Mouse (Mus musculus): Measurements from ENCODE around the gene Agtr1b. TPM values are rescaled to one million over a fixed set of nuclear protein-coding genes. Genes with fewer than 3 reads are reported as not detected.

Agtr1b gene
- total RNA-seq (2021) = under 1 TPM in 1 of 2 experiments, not detected in 1; 0.21 TPM
- long read RNA-seq = 0 reads

DNA sequence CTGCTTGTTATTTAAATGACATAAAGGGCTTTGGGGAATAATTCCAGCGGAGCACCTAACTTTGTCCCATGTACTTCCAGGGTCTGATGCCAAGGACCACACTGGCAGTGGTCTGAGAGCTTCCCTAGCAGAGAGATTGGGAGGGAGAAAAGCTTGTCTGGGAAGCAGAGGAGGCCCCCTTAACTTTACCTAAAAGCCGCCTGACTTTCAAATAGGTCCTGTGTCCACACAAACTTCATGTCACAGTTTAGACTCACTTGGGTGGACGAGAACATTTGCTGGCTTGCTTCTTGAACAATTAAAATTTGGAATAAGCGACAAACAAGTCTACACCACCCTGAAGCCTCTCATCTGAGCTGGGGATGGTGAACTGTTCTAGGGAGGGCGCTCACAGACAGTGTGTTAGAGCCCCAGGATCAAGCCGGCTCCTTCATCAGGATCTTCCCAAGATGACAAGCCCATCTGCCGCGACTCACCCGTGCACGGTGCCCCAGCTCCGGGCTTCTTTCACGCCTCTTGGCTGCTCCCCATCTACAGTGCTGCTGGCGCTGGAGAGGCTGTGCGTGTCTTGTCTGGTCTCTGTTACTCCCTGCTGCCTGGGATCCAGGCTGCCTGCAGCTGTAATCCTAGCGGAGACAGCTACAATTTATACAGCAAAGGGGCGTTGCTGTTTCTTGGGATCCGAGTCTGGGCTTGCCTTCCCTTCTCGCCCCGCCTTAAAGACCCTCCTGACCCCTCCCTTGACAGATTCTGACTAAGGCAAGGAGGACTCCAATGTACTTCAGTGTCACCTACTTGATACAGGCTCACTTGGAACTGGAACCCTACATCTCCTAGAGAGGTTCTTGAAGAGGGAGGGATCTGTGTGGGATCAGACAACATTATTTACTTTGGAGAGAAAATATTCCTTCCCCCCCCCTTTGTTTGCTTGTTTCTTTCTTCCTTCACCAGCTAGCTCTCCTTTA, at the start of gene Agtr1b:
Gene Agtr1b, minus strand, starts transcription at position 620 of the 965 bp plus-strand sequence.
- DNase-seq (ENCODE audit: low spot score in 2 of 2) = peak; percentile 8 to 17

DNA sequence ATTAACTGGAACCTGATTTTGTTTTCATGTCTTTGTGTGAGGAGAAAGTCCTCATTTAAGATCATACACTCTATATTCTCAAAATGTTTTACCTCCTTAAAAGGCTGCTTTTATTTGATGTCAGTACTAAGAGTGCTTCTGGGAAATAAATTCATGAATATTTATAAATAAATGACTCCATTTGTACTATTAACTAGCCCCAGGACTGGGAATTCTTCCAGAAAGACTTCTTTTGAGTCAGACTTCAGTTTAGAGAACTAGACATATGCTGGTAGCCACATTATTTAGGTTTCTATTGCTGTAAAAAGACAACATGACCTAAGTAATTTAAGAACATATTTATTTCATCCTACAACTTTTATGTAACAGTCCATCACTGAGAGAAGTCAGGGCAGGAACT, 13.4 kb downstream of the Agtr1b start:
- DNase-seq (ENCODE audit: low spot score in 2 of 2) = no peak

DNA sequence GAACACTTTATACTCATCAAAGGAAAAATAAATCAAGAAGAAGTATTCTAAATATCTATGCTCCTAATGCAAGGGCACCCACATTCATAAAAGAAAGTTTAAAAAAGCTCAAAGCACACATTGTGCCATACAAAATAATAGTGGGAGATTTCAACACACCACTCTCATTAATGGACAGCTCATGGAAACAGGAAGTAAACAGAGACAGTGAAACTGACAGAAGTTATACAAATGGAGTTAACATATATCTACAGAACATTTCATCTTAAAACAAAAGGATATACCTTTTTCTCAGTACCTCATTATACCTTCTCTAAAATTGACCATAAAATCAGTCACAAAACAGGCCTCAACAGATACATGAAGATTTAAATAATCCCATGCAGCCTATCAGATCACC, 18.8 kb downstream of the Agtr1b start:
- DNase-seq (ENCODE audit: low spot score in 2 of 2) = no peak

- DNase-seq (ENCODE audit: low spot score in 2 of 2) = no peak
Measured at GRCm38 (mm10) chr3:20340402-20340801, 26.6 kb downstream of the Agtr1b start.

- no peak for DNase-seq (ENCODE audit: low spot score in 2 of 2)
Measured at GRCm38 (mm10) chr3:20334681-20335080, 32.3 kb downstream of the Agtr1b start.

DNA sequence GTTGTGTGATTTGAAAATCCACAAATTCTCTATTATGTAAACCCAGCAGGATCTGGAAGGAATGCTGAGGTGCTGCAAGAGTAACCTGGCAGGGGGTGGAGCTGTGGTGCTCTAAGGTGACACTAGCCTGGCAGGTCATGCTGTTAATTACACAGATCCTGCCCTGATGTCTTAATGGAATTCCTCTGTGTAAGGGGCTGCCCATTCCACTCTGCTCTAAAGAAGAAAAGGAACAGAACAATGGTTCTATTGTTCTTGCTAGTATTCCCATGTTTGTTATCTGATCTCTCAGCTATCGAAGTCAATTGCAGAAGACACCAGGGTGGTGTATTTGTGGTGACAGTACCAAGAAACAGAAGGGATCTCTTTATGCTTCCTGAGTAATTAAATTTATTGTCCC, 49.7 kb downstream of the Agtr1b start:
- no peak for DNase-seq (ENCODE audit: low spot score in 2 of 2)

GRCm38 (mm10) chr3:20309142-20309541, 57.8 kb downstream of the Agtr1b start:
- DNase-seq (ENCODE audit: low spot score in 2 of 2) = no peak

GRCm38 (mm10) chr3:20307256-20307655, 59.7 kb downstream of the Agtr1b start:
- no peak for DNase-seq (ENCODE audit: low spot score in 2 of 2)

- DNase-seq (ENCODE audit: low spot score in 2 of 2) = peak; percentile 6 to 10
Measured at GRCm38 (mm10) chr3:20304758-20305352, 62.1 kb downstream of the Agtr1b start.

GRCm38 (mm10) chr3:20295546-20295945, 71.4 kb downstream of the Agtr1b start:
- DNase-seq (ENCODE audit: low spot score in 2 of 2) = no peak

DNA sequence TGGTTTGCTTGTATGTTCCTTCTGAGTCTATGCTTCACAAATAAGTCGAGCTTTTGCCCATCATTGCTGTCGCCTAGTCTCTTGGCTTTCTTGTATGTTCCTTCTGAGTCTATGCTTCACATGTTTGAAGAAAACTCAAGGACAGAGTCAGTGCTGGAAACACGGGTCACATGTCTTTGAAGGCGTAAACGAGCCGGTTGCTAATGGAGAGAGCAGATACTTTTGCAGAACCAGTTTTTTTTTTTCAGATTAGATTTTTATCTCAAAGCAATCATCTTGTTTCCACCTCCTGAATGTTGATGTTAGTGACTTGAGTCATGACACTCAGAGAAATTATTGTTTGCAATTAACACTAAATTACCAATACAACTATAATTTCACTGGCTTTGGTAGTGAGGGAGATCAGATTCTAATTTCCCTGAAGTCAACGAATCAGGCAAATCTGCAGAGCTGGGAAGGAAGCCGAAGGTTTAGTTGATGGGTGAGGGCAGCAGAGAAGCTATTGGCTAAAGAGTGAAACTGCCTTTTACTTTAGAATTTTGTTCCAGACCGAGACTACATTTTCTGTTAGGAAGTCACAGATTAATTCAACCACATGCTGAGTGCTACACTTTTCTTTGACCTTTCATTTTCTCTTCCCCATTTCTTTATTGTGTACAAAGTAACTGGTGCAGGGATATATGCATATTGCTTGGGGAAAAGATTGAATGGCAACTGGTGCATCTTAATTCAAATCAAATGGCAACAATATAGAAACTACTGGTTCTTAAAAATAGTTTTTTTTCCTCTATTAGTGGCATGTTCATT, 72.2 kb downstream of the Agtr1b start:
- no peak for DNase-seq (ENCODE audit: low spot score in 2 of 2)

DNA sequence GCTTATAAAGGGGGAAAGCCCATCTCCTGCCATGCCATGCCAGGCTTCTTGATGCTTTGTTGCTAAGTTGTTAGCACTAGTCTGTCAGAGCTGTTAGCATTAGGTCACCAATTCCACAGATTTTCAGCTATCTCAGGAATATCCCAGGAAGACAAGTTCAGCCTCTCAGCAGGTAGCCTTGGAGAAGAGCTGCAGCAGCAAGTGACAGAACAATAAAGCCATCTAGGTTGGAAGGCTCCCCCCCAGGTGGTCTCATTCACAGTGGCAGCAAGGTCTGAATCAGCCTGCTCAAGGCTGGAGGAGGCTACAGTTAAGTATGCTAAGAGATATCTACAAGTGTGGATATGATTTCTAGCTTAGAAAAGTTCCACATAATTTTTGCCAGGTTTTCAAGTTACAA, 75.6 kb downstream of the Agtr1b start:
- DNase-seq (ENCODE audit: low spot score in 2 of 2) = no peak

GRCm38 (mm10) chr3:20288761-20289160, 78.2 kb downstream of the Agtr1b start:
- no peak for DNase-seq (ENCODE audit: low spot score in 2 of 2)

DNA sequence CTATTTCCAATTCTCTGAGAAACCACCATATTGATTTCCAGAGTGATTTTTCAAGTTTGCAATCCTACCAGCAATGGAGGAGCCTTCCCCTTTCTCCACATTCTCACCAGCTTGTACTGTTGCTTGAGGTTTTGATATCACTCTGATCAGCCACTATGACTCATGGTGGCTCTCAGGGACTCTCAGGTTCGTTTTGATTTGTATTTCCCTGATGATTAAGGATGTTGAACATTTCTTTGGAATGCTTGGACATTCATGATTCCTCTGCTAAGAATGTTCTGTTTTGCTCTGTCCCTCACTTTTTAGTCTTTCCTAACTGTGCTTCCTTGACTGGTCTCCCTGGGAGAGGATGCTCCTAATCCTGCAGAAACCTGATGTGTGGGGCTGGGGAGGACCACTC, 85.2 kb downstream of the Agtr1b start:
- DNase-seq (ENCODE audit: low spot score in 2 of 2) = no peak

- DNase-seq (ENCODE audit: low spot score in 2 of 2) = no peak
Measured at GRCm38 (mm10) chr3:20275633-20276032, 91.3 kb downstream of the Agtr1b start, which contains the start of gene Cpb1. Cpb1 (minus strand) TSS chr3:20275733.

Other genes with a start within 250 kb of the Agtr1b start
- gene Gyg, start 211.9 kb downstream of the Agtr1b start, total RNA-seq (2021) = 10 to 100 TPM; 52.0 to 59.4 TPM
- under 1 TPM; 0.60 to 0.69 TPM for gene Cpa3, start 125.0 kb downstream of the Agtr1b start, total RNA-seq (2021)
- gene Cpb1, start 91.4 kb downstream of the Agtr1b start, total RNA-seq (2021) = under 1 TPM; 0.30 to 0.58 TPM

Data from layer of hippocampus, postnatal 10 days (tissue).